Mouse (Mus musculus) adrenal gland, adult 8-10 months (tissue): ENCODE measurements at regions not wholly inside any gene's neighbourhood (a gene's known extent, or its start where the extent isn't known, plus 50 kb on each side); places are given as distances from the start of the nearest gene placed in this dataset.

Experiments
- DNase-seq: peaks from one replicate; pipeline ENCODE4 v3.0.0; 2022

DNA sequence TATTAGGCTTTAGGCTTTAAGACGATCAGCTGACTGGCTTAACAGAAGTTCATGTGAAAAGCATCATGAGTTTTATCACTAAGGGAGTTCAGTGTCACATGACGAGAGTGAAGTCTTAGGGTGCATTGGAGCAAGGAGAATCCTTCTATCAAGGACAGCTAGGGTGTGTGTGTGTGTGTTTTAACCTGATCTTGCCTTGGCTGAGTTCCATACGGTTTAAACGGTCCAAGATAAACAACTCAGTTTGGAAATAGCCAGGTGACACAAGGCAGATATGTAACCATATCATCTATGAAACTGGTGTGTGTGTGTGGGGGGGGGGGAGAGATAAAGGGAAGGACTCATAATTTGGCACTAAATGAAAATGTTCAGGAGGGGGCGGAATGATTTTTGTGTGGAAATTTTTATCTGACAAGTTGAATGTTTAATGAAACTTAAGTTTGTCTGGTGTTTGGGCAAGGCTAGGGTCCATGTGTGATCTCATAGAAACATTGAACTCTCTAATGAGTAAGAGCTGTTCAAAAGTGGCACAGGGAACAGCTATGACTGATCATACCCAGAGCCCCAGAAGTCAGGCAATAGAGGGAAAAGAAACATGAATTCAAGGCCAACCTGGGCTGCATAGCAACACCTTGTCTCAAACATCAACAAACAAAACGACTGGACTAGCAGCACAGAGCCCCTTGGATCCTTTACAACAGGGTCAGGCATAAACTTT lies 132.2 kb upstream of the Map3k1 start:
- no peak for DNase-seq

- no peak for DNase-seq
Measured at GRCm38 (mm10) chr13:111941946-111942345, 133.2 kb upstream of the Map3k1 start.

- DNase-seq: no peak
Measured at GRCm38 (mm10) chr13:111943392-111944088, 134.7 kb upstream of the Map3k1 start.

GRCm38 (mm10) chr13:111944089-111944406 lies 135.3 kb upstream of the Map3k1 start:
- DNase-seq: no peak

- DNase-seq: no peak
Measured at GRCm38 (mm10) chr13:111946271-111946670, 137.5 kb upstream of the Map3k1 start.

- DNase-seq: peak; percentile 60
Measured at GRCm38 (mm10) chr13:111946811-111947210, 138.0 kb upstream of the Map3k1 start.

DNA sequence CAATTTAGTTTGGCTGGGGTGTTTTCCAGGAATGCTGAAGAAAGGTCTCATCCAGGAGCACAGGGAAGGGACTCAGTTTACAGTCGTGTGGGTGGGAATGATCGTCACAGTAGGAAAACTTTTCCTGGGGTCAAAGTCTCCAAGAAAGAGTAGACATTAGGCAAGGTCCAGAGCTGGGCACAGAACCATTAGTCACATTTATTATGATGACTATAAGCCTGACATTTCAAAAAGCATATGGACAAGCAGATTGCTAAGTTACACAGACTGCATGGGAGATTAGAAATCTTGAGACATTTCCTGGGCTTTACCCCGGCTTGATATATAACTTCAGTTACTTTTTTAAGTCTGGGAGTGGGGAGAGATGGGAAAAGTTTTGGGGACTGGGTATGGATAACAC lies 139.6 kb upstream of the Map3k1 start:
- DNase-seq: no peak

GRCm38 (mm10) chr13:111950042-111950441 lies 141.2 kb upstream of the Map3k1 start:
- no peak for DNase-seq

GRCm38 (mm10) chr13:111953860-111954519 lies 145.2 kb upstream of the Map3k1 start:
- no peak for DNase-seq

- no peak for DNase-seq
Measured at GRCm38 (mm10) chr13:111954520-111954884, 145.7 kb upstream of the Map3k1 start.

- no peak for DNase-seq
Measured at GRCm38 (mm10) chr13:111957118-111957517, 148.3 kb upstream of the Map3k1 start.

DNA sequence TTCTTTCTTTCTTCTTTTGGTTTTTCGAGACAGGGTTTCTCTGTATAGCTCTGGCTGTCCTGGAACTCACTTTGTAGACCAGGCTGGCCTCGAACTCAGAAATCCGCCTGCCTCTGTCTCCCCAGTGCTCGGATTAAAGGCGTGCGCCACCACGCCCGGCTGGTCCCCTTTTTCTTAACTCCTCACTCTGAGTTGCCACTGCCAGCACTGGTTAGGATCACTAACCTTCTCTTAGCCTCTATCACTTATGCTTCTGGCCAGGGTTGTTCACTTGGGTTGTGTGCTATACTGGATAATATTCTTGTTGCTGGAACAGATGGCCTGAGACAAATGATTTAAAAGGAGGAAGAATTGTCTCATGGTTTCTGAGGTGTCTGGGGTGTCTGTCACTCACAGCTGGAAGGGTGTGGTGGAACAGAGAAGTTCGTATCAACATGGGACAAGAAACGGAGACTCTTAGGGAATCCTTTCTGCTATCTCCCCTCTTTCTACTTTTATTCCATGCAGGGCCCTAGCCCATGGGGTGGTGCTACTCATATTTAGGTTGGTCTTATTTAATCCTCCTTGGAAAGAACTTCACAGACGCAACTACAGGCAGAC lies 149.0 kb upstream of the Map3k1 start:
- DNase-seq: no peak

- no peak for DNase-seq
Measured at GRCm38 (mm10) chr13:111958421-111958820, 149.6 kb upstream of the Map3k1 start.

DNA sequence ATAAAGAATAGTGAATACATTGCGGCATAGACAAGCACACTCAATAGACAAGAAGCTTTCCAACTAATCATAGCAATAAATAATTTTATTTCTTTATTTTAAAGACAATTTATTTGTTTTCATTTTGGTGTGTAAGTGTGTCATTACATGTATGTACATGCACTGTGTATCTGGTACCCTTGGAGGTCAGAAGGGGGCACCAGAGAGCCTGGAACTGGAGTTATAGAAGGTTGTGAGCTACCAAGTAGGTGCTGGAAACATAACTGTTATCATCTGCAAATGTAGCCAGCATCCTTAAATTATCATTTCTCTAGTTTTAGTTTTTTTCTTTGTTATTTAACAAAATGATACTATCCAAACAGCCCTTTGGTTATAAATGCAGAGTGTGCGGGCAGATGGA lies 151.2 kb upstream of the Map3k1 start:
- DNase-seq: no peak

DNA sequence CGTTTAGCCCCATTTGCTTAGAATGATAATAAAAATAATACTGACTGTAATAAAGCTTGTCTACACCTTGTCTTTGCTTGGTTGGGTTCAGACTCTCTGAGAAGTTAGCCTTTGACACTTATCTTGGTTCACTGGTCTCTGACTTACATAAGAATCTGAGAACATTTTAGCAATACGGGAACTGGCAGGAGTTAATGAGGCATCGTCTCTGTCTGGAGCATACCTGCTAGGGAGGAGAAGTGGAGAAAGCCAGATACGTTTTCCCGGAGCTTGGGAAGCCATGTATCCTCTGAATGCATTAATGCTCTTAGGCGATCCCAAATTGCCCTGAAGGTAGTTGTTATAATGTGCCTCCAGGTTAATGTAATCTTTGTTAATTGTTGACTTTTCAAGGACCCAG lies 152.6 kb upstream of the Map3k1 start:
- no peak for DNase-seq

GRCm38 (mm10) chr13:111962155-111962554 lies 153.4 kb upstream of the Map3k1 start:
- no peak for DNase-seq

DNA sequence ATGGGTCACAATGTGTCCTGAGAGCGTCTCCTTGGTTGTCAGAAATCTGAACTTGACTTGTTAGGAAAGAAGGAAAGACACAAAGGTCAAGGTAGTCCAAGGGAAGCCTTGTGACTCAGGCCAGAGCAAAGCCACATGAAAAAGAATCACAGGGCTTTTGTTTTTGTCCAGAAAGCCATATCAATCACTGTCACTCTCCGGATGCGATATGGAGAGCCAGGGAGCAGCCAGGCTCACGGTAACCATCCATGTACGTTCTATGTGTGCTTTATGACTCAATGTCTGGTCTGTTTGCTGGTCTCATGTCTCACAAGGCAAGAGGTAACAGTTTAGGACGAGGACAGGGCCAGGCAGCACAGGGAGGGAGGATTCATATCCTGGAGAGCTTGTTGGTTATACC lies 157.3 kb upstream of the Map3k1 start:
- DNase-seq: peak; percentile 62

GRCm38 (mm10) chr13:111966627-111967026 lies 157.8 kb upstream of the Map3k1 start:
- no peak for DNase-seq

GRCm38 (mm10) chr13:111968197-111968596 lies 159.4 kb upstream of the Map3k1 start:
- DNase-seq: no peak

DNA sequence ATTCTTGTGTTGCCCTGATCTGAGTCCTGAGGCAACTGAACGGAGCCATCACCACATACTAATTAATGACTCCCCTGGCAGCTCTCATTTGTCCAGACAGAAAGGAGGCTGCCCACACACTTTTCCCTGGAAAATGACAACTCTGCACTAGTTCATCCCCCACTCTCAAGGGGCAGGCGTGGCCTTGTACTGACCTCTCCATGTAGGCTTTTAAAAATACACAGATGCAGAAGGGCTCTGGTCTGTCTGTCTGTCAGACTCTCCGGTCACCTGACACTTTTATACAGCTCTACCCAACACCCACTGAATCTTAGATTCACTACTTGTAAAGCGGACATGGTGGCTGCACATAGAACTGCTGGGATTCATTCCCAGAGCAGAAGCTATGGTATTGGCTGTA lies 165.5 kb upstream of the Map3k1 start:
- DNase-seq: no peak

GRCm38 (mm10) chr13:111975549-111975948 lies 166.8 kb upstream of the Map3k1 start:
- no peak for DNase-seq

DNA sequence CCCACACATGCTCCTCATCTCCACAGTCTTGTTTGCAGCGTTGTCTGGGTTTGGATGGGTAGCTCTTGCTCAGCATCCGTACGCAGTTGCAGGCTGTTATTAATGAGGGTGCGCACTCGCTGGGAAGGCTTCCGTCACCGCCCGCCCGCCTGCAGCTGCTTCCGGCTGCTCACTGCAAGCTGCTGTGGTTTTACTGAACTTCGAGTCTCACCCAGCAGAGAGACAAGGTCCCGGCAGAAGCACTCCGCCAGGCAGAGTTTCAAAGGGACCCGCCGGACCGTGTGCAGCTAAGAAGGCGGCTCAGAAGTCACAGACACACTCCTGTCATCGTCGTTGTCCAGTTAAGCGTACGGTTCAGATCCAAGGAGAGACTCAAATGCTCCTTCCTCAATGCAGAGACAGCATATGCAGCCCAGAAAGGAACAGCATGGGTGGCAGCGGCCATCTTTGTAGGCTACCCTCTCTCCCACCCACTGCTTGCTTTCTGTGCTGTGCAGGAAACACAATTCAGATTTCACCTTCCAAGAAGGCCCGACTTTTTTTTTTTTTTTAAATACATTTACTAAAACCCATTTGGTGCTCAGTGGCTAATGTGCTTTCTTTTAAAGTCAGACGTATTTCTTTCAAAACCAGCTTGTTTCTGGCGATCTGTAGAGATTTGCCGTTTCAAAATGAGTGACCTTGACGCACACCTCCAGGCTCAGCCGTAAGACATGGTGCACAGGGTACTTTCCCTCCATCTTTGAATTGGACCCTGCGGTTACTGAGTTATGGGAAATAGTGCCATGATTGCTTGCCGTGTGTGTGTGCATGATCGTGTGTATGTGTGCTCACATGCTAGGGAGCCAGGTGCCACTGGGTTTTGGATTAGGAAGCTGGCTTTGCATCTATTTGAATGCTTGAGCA lies 169.2 kb upstream of the Map3k1 start:
- DNase-seq: no peak

DNA sequence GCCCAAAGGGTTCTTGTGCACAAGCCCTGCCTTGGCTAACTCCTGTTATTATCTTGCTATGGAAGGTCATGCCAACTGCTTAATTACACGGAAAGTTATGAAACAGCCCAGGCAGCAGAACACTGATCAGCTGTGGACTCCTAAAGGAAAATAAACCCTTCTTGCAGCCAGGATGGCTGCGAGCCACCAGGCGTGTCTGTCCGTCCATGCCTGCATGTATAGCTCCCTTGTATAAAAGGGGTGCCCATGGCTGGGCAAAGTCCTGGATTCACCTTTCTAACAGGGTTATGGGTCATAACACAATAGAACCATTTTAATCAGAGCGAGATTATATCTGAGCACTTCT lies 169.9 kb upstream of the Map3k1 start:
- DNase-seq: no peak
